Mouse (Mus musculus): ENCODE data around the gene Sh3bgrl3. TPM values are rescaled to one million over a fixed set of nuclear protein-coding genes. Genes with fewer than 3 reads are reported as not detected.

Gene Sh3bgrl3
- polyA plus RNA-seq, 1 experiment from 2014 or later = 243 TPM

DNA sequence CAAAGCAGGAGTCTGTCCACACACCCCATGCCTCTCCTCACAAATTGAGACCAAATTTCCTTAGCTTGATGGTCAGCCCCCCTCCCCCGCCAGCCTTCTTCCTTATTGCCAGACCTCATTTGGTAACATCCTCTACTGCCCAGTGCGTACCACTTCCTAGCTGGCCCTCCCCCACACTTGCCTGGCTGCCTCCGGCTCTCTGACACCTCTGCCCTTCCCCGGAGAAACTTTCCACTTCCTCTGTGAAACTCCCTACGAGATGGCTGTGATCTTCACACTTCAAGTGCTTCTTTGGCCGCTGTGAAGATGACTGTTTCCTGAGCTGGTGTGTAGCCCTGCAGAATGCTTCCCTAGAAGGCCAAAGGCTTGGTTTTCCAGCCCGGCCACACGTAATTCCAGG is 30.0 kb downstream of the Sh3bgrl3 start:
- Histone ChIP-seq H3K27ac (no peak overlapping the region; the same call in 1 of the 2 replicates), H3K4me3 (no peak overlapping the region), H3K9me3 (no peaks in the 10 kb centered on the region), H3K36me3 (no peaks in the 10 kb centered on the region), H3K27me3 (ENCODE audit: insufficient read depth, poor library complexity, severe bottlenecking) (no peaks in the 10 kb centered on the region), H3K4me1 (peaks cover 12% of the 10 kb centered on the region)
- 42% methylated on average over 8 of the region's 8 CpGs for WGBS
- no peak for DNase-seq (ENCODE audit: low spot score)

GRCm38 (mm10) chr4:134097015-134097608 is 31.5 kb downstream of the Sh3bgrl3 start:
- Histone ChIP-seq H3K4me1 (peaks cover 6% of the 10 kb centered on the region), H3K4me3 (no peak overlapping the region), H3K27me3 (ENCODE audit: insufficient read depth, poor library complexity, severe bottlenecking) (no peaks in the 10 kb centered on the region), H3K36me3 (no peaks in the 10 kb centered on the region), H3K27ac (no peak overlapping the region), H3K9me3 (no peaks in the 10 kb centered on the region)
- no peak for DNase-seq (ENCODE audit: low spot score)
- 65% methylated on average over 5 of the region's 5 CpGs for WGBS

DNA sequence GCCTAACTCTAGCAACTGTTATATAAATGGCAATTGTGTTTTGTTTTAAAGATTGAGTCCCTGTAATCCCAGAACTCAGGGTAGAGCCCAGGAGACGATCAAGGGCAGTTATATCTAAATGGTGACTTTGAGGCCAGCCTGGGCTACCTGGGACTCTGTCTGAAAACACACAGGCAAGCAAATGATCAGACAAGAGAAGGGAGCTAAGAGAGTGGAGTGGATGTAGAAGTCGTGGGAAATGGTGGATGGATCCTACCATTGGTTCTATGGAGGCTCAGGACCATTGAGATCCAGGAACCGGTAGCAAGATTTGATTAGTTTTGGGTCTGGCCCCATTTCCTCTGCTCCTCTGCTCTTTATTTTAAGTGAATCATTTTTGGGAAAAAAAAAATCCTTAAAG is 32.5 kb downstream of the Sh3bgrl3 start:
- H3K4me3 ChIP-seq = no peak overlapping the region
- no peaks in the 10 kb centered on the region for H3K27me3 ChIP-seq (ENCODE audit: insufficient read depth, poor library complexity, severe bottlenecking)
- no peaks in the 10 kb centered on the region for H3K9me3 ChIP-seq
- DNase-seq (ENCODE audit: low spot score) = no peak
- no peaks in the 10 kb centered on the region for H3K36me3 ChIP-seq
- WGBS = 78% methylated on average over 3 of the region's 3 CpGs
- no peak overlapping the region for H3K27ac ChIP-seq
- H3K4me1 ChIP-seq = peaks cover 6% of the 10 kb centered on the region

- H3K4me1 ChIP-seq = peaks cover 10% of the 10 kb centered on the region
- H3K4me3 ChIP-seq = no peak within 1 kb of the TSS
- WGBS = 62% methylated on average over 3 of the region's 3 CpGs
- no peak for DNase-seq (ENCODE audit: low spot score)
- no peaks in the 10 kb centered on the region for H3K27me3 ChIP-seq (ENCODE audit: insufficient read depth, poor library complexity, severe bottlenecking)
- H3K36me3 ChIP-seq = no peaks in the 10 kb centered on the region
- H3K9me3 ChIP-seq = no peaks in the 10 kb centered on the region
- no peak within 1 kb of the TSS for H3K27ac ChIP-seq
Observed at GRCm38 (mm10) chr4:134094923-134095547, 33.6 kb downstream of the Sh3bgrl3 start, which contains the start of gene Cd52. TSS of gene Cd52 (minus strand) at chr4:134095082.

GRCm38 (mm10) chr4:134094004-134094564 is 34.5 kb downstream of the Sh3bgrl3 start:
- no peaks in the 10 kb centered on the region for H3K27me3 ChIP-seq (ENCODE audit: insufficient read depth, poor library complexity, severe bottlenecking)
- H3K36me3 ChIP-seq = no peaks in the 10 kb centered on the region
- 81% methylated on average over 7 of the region's 7 CpGs for WGBS
- no peak overlapping the region for H3K4me3 ChIP-seq
- no peaks in the 10 kb centered on the region for H3K9me3 ChIP-seq
- H3K4me1 ChIP-seq = peaks cover 10% of the 10 kb centered on the region
- H3K27ac ChIP-seq = no peak overlapping the region
- DNase-seq (ENCODE audit: low spot score) = no peak

- peaks cover 4% of the 10 kb centered on the region for H3K4me1 ChIP-seq
- H3K9me3 ChIP-seq = no peaks in the 10 kb centered on the region
- no peaks in the 10 kb centered on the region for H3K27me3 ChIP-seq (ENCODE audit: insufficient read depth, poor library complexity, severe bottlenecking)
- no peaks in the 10 kb centered on the region for H3K36me3 ChIP-seq
- H3K27ac ChIP-seq = no peak overlapping the region
- H3K4me3 ChIP-seq = no peak overlapping the region
- 69% methylated on average over 6 of the region's 6 CpGs for WGBS
- DNase-seq (ENCODE audit: low spot score) = no peak
Observed at GRCm38 (mm10) chr4:134092382-134093288, 36.0 kb downstream of the Sh3bgrl3 start.

- 83% methylated on average over 6 of the region's 6 CpGs for WGBS
- no peaks in the 10 kb centered on the region for H3K36me3 ChIP-seq
- no peaks in the 10 kb centered on the region for H3K9me3 ChIP-seq
- no peak overlapping the region for H3K4me3 ChIP-seq
- H3K27me3 ChIP-seq (ENCODE audit: insufficient read depth, poor library complexity, severe bottlenecking) = no peaks in the 10 kb centered on the region
- no peak overlapping the region for H3K27ac ChIP-seq
- DNase-seq (ENCODE audit: low spot score) = no peak
- peaks cover 4% of the 10 kb centered on the region for H3K4me1 ChIP-seq
Observed at GRCm38 (mm10) chr4:134091225-134091529, 37.4 kb downstream of the Sh3bgrl3 start.

- Histone ChIP-seq H3K36me3 (no peaks in the 10 kb centered on the region), H3K4me3 (no peak overlapping the region), H3K27ac (no peak overlapping the region), H3K27me3 (ENCODE audit: insufficient read depth, poor library complexity, severe bottlenecking) (no peaks in the 10 kb centered on the region), H3K4me1 (peaks cover 4% of the 10 kb centered on the region), H3K9me3 (no peaks in the 10 kb centered on the region)
- WGBS = 58% methylated on average over 16 of the region's 16 CpGs
- DNase-seq (ENCODE audit: low spot score) = no peak
Observed at GRCm38 (mm10) chr4:134090521-134091224, 37.9 kb downstream of the Sh3bgrl3 start.

- H3K4me1 ChIP-seq = peaks cover 4% of the 10 kb centered on the region
- H3K9me3 ChIP-seq = no peaks in the 10 kb centered on the region
- WGBS = 74% methylated on average over 9 of the region's 9 CpGs
- no peaks in the 10 kb centered on the region for H3K36me3 ChIP-seq
- no peaks in the 10 kb centered on the region for H3K27me3 ChIP-seq (ENCODE audit: insufficient read depth, poor library complexity, severe bottlenecking)
- no peak for DNase-seq (ENCODE audit: low spot score)
- no peak overlapping the region for H3K27ac ChIP-seq
- H3K4me3 ChIP-seq = no peak overlapping the region
Observed at GRCm38 (mm10) chr4:134089029-134089428, 39.6 kb downstream of the Sh3bgrl3 start.

DNA sequence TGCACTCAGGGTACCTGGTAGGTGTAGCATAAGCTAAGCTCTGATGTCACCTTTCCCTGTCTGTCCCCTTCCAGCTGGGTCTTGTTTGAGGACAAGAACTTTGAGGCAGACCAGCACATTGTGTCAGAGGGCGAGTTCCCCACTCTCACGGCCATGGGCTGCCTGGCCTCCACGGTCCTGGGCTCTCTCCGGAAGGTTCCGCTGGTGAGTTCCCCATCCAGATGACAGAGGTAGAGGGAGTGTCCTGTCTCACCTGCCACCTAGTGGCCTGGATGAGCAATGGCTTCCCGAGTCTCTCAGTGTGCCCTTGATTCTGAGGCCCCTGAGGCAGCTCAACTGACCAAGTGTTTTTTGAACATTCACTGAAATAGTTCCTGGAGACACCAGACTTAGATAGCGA is 41.2 kb downstream of the Sh3bgrl3 start:
- H3K4me1 ChIP-seq = peaks cover 8% of the 10 kb centered on the region
- 42% methylated on average over 7 of the region's 7 CpGs for WGBS
- no peaks in the 10 kb centered on the region for H3K36me3 ChIP-seq
- no peaks in the 10 kb centered on the region for H3K9me3 ChIP-seq
- peaks cover 7% of the 10 kb centered on the region; the same call in 1 of the 2 replicates for H3K27me3 ChIP-seq (ENCODE audit: insufficient read depth, poor library complexity, severe bottlenecking)
- H3K4me3 ChIP-seq = no peak overlapping the region
- no peak overlapping the region for H3K27ac ChIP-seq
- peak; percentile 79 for DNase-seq (ENCODE audit: low spot score)

GRCm38 (mm10) chr4:134084999-134085398 is 43.6 kb downstream of the Sh3bgrl3 start:
- no peak for DNase-seq (ENCODE audit: low spot score)
- H3K9me3 ChIP-seq = no peaks in the 10 kb centered on the region
- H3K27ac ChIP-seq = no peak overlapping the region
- H3K4me3 ChIP-seq = no peak overlapping the region
- H3K4me1 ChIP-seq = peaks cover 18% of the 10 kb centered on the region
- WGBS = 78% methylated on average over 4 of the region's 4 CpGs
- no peaks in the 10 kb centered on the region for H3K36me3 ChIP-seq
- peaks cover 29% of the 10 kb centered on the region for H3K27me3 ChIP-seq (ENCODE audit: insufficient read depth, poor library complexity, severe bottlenecking)

- no peak for DNase-seq (ENCODE audit: low spot score)
- 24% methylated on average over 7 of the region's 7 CpGs for WGBS
Observed at GRCm38 (mm10) chr4:134082460-134082859, 46.1 kb downstream of the Sh3bgrl3 start.

More at GRCm38 (mm10) chr4:134082460-134082859, 46.1 kb downstream of the Sh3bgrl3 start:
- Histone ChIP-seq H3K4me1 (peaks cover 22% of the 10 kb centered on the region), H3K27me3 (ENCODE audit: insufficient read depth, poor library complexity, severe bottlenecking) (peaks cover 31% of the 10 kb centered on the region), H3K27ac (0 out of 2 replicates have a peak overlapping the region, but pooled peaks have one; percentile 5), H3K9me3 (no peaks in the 10 kb centered on the region), H3K36me3 (no peaks in the 10 kb centered on the region), H3K4me3 (peak overlapping the region; percentile 67)

Data from heart, embryonic 10.5 days (tissue).